Mouse (Mus musculus): Measurements from ENCODE around the gene Brap.

DNA sequence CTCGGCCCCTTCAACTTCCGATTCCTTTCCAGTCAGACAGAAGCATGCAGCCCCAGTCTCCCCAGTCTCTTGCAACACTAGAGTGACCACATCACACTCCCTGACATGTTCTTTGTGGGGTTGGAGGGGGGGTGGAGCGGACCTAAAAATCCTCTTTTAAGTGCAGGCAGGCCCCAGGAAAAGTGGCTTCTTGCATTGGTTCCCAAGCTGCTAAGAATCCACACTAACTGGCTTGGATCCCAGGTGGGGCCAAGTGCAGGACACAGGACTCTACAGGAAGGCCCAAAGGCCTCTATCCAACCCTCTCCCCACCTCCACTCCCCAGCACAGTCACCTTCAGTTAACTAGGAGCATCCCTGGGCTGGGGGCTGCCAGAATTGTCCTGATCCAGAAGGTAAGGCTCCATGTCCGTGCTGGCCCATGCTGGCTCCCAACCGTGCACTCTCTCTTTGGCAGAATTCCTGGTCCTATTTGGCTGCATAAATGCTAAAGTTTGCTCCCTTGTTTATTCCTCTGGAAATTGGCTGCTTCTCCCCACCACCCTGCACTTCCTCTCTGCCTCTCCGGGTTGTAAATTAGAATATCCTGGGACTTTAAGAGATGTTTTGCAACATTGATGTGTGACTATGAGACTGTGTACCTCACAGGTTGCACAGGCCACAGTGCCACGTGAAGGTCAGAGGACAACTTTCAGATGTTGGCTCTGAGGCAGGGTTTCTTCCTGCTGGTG is 30.3 kb downstream of the Brap start:
- TF ChIP-seq CTCF (IDR thresholded peaks at IDR 0.05; ENCODE audit: extremely low read depth, insufficient read depth, insufficient read length, insufficient replicate concordance) (no peak), POLR2A (IDR thresholded peaks at IDR 0.05; ENCODE audit: low read depth, low read length) (no peak)

Data from spleen, adult 2 months (tissue).